Mouse (Mus musculus) heart, embryonic 12.5 days (tissue): ENCODE data around the gene Supt5. TPM values are rescaled to one million over a fixed set of nuclear protein-coding genes. Genes with fewer than 3 reads are reported as not detected.
A peak's percentile ranks its signal among the peaks of the same experiment; 100 is the strongest.

ENCODE experiments used
- ATAC-seq: fragments of 200-750 bp; cut with Nextera tagmentation; 2 replicates; pipeline ENCODE4 v1.8.0; 2017; ENCODE audit warnings: moderate TSS enrichment, moderate library complexity; ENCODE audit not compliant: insufficient number of reproducible peaks, low FRiP score
- H3K27ac ChIP-seq: fragments of 300-500 bp; sonication (generic); 2 replicates; pipeline ENCODE4 v1.5.1; 2016; ENCODE audit warnings: mild to moderate bottlenecking, moderate library complexity; ENCODE audit not compliant: poor library complexity, severe bottlenecking
- H3K27me3 ChIP-seq: fragments of 300-500 bp; sonication (generic); replicated peaks from 2 replicates; pipeline ENCODE4 v1.6.1; 2016; ENCODE audit warnings: mild to moderate bottlenecking, moderate library complexity
- H3K36me3 ChIP-seq: fragments of 300-500 bp; sonication (generic); 2 replicates; pipeline ENCODE4 v1.6.1; 2016; ENCODE audit warnings: mild to moderate bottlenecking, moderate library complexity
- H3K4me1 ChIP-seq: fragments of 300-500 bp; sonication (generic); replicated peaks from 2 replicates; pipeline ENCODE4 v1.6.1; 2016; ENCODE audit warnings: mild to moderate bottlenecking
- H3K4me2 ChIP-seq: fragments of 300-500 bp; sonication (generic); 2 replicates; pipeline ENCODE4 v1.6.1; 2016; ENCODE audit warnings: mild to moderate bottlenecking, moderate library complexity
- H3K4me3 ChIP-seq: fragments of 300-500 bp; sonication (generic); 2 replicates; pipeline ENCODE4 v1.5.1; 2016; ENCODE audit warnings: mild to moderate bottlenecking
- H3K9ac ChIP-seq: fragments of 300-500 bp; sonication (generic); 2 replicates; pipeline ENCODE4 v1.6.1; 2016; ENCODE audit warnings: mild to moderate bottlenecking, moderate library complexity
- H3K9me3 ChIP-seq: fragments of 300-500 bp; sonication (generic); replicated peaks from 2 replicates; pipeline ENCODE4 v1.6.1; 2016; ENCODE audit warnings: mild to moderate bottlenecking, moderate library complexity
- WGBS: fragments of 180-500 bp; shearing (Covaris S2); methylation state at CpG from one replicate; pipeline ENCODE4 v1.1.7; 2016; 5-methylcytosine and 5-hydroxymethylcytosine counted together
- polyA plus RNA-seq: library from polyadenylated mRNA; unstranded; fragments of >200 nt; fragmentation: Nextera tagmentation; extraction: Ambion mirVana; gene quantifications from 2 replicates; pipeline ENCODE4 v1.2.1, GENCODE M21; 2016

The Supt5 gene
- polyA plus RNA-seq, 1 experiment from 2014 or later: 73.4 TPM

- Histone ChIP-seq H3K4me2 (no peak overlapping the region), H3K9ac (no peak overlapping the region; the same call in 1 of the 2 replicates), H3K36me3 (peaks cover 81% of the 10 kb centered on the region), H3K4me1 (peaks cover 43% of the 10 kb centered on the region), H3K27ac (0 out of 2 replicates have a peak overlapping the region, but pooled peaks have one; percentile 7), H3K9me3 (no peaks in the 10 kb centered on the region), H3K4me3 (no peak overlapping the region), H3K27me3 (no peaks in the 10 kb centered on the region)
- ATAC-seq: no peak
- WGBS: 85% methylated on average over 20 of the region's 20 CpGs
Observed at GRCm38 (mm10) chr7:28361647-28362341, 23.2 kb upstream of the Supt5 start.

GRCm38 (mm10) chr7:28360291-28360690, 21.7 kb upstream of the Supt5 start:
- Histone ChIP-seq H3K4me1 (peaks cover 49% of the 10 kb centered on the region), H3K27ac (no peak overlapping the region), H3K4me3 (no peak overlapping the region), H3K4me2 (no peak overlapping the region), H3K36me3 (peaks cover 66% of the 10 kb centered on the region), H3K9me3 (no peaks in the 10 kb centered on the region), H3K9ac (no peak overlapping the region), H3K27me3 (no peaks in the 10 kb centered on the region)
- no peak for ATAC-seq
- WGBS: 75% methylated on average over 6 of the region's 6 CpGs

GRCm38 (mm10) chr7:28359854-28360253, 21.3 kb upstream of the Supt5 start:
- Histone ChIP-seq H3K9me3 (no peaks in the 10 kb centered on the region), H3K9ac (no peak overlapping the region; the same call in 1 of the 2 replicates), H3K4me2 (no peak overlapping the region), H3K27ac (no peak overlapping the region), H3K27me3 (no peaks in the 10 kb centered on the region), H3K36me3 (peaks cover 62% of the 10 kb centered on the region), H3K4me1 (peaks cover 49% of the 10 kb centered on the region), H3K4me3 (no peak overlapping the region)
- no peak for ATAC-seq
- WGBS: 83% methylated on average over 10 of the region's 10 CpGs

DNA sequence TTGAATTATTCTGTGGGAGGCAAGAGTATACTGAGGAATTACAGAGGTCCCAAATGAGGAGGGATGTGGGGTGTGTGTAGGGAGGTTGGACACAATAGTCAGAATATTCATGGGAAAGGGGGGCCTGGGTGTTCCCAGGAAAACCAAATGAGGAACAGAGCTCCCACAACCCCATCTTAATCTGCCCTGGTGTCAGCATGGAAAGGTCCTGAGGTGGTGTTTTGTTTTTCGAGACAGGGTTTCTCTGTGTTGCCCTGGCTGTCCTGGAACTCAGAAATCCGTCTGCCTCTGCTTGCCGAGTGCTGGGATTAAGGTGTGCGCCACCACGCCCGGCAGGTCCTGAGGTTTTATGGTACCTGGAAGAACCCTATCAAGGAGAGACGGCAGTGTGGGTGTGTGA, 19.9 kb upstream of the Supt5 start:
- Histone ChIP-seq H3K27me3 (no peaks in the 10 kb centered on the region), H3K4me1 (peaks cover 49% of the 10 kb centered on the region), H3K9ac (peak overlapping the region; percentile 53; the same call in 1 of the 2 replicates), H3K4me3 (no peak overlapping the region), H3K9me3 (no peaks in the 10 kb centered on the region), H3K36me3 (peaks cover 61% of the 10 kb centered on the region), H3K27ac (peak overlapping the region; percentile 90), H3K4me2 (peak overlapping the region; percentile 39)
- no peak; the same call in 1 of the 2 replicates for ATAC-seq
- WGBS: 51% methylated on average over 7 of the region's 7 CpGs

- Histone ChIP-seq H3K9me3 (no peaks in the 10 kb centered on the region), H3K4me1 (peaks cover 49% of the 10 kb centered on the region), H3K4me3 (no peak overlapping the region), H3K36me3 (peaks cover 63% of the 10 kb centered on the region), H3K4me2 (peak overlapping the region; percentile 39), H3K27me3 (no peaks in the 10 kb centered on the region), H3K9ac (peak overlapping the region; percentile 53), H3K27ac (peak overlapping the region; percentile 90)
- ATAC-seq: no peak; the same call in 1 of the 2 replicates
- 0% methylated on average over 5 of the region's 5 CpGs for WGBS
Observed at GRCm38 (mm10) chr7:28357984-28358383, 19.4 kb upstream of the Supt5 start.

DNA sequence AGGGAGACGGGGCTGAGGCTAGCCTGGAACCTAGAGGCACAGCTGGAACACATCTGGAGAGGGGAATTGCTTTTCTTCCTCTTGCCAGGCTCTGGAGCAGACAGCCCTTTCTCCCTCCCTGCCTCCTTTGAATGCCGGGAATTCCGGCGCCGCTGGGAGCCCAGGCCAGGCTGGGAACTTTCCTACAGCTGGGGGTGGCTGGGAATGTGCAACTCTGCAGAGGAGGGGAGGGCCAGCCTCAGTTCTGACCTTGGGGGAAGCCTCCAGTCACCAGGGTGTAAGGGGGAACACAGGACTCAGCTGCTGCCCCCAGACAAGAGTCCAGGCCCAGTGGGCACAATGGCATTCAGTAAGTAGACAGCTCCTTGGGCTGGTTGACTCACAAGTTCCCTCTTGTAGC, 18.4 kb upstream of the Supt5 start:
- 0% methylated on average over 5 of the region's 5 CpGs for WGBS
- H3K4me3 ChIP-seq: no peak overlapping the region
- H3K9me3 ChIP-seq: no peaks in the 10 kb centered on the region
- peak overlapping the region; percentile 90 for H3K27ac ChIP-seq
- no peaks in the 10 kb centered on the region for H3K27me3 ChIP-seq
- peaks cover 63% of the 10 kb centered on the region for H3K36me3 ChIP-seq
- peaks cover 43% of the 10 kb centered on the region for H3K4me1 ChIP-seq
- H3K9ac ChIP-seq: peak overlapping the region; percentile 53; the same call in 1 of the 2 replicates
- peak overlapping the region; percentile 39 for H3K4me2 ChIP-seq
- ATAC-seq: peak; percentile 63

DNA sequence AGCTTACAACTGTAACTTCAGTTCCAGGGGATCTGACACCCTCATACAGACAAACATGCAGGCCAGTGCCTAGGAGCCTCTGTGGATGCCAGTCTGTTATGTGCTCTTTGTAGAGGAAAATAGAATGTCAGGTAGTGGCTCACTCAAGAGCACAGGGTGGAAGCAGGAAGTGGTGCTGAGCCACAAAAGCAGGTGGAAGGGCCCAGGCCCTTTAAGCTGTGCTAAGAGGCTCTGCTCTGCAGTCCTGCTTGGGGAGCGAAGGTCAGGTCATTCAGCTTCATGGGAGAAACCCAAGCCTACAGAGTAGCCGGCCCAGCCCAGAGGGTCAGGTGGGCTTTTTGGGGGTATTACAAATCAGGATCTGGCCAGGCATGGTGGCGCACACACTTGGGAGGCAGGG, 16.7 kb upstream of the Supt5 start:
- H3K9me3 ChIP-seq: no peaks in the 10 kb centered on the region
- ATAC-seq: no peak
- H3K27ac ChIP-seq: no peak overlapping the region
- no peaks in the 10 kb centered on the region for H3K27me3 ChIP-seq
- H3K9ac ChIP-seq: no peak overlapping the region
- no peak overlapping the region for H3K4me3 ChIP-seq
- H3K4me1 ChIP-seq: peaks cover 49% of the 10 kb centered on the region
- H3K36me3 ChIP-seq: peaks cover 51% of the 10 kb centered on the region
- no peak overlapping the region for H3K4me2 ChIP-seq
- WGBS: 90% methylated on average over 3 of the region's 3 CpGs

- no peak for ATAC-seq
- H3K9me3 ChIP-seq: no peaks in the 10 kb centered on the region
- no peak overlapping the region for H3K27ac ChIP-seq
- H3K36me3 ChIP-seq: peaks cover 44% of the 10 kb centered on the region
- H3K9ac ChIP-seq: no peak overlapping the region
- peaks cover 47% of the 10 kb centered on the region for H3K4me1 ChIP-seq
- H3K27me3 ChIP-seq: no peaks in the 10 kb centered on the region
- no peak overlapping the region for H3K4me2 ChIP-seq
- 92% methylated on average over 3 of the region's 3 CpGs for WGBS
- H3K4me3 ChIP-seq: no peak overlapping the region
Observed at GRCm38 (mm10) chr7:28354596-28354995, 16.1 kb upstream of the Supt5 start.

DNA sequence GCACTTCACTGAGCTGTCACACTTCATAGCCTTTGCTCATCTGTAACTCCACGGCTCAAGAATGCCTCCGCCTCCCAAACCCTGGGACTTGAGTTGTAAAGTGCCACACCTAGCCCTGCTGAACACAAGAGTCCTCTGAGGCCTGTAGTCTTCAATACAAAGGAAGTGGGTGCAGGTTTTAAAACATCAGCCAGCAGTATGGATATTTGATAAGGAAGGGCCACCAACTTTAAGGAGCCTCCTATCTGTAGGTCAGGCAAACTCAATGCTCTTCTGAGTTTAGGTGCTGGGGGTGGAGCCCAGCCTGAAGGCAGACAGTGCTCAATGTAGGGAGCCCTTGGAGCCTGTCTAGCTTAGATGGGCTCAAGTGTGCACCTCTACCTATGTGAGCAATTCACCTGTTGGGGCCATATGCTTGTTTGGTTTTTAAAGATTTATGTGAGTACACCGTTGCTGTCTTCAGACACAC, 15.6 kb upstream of the Supt5 start:
- no peak overlapping the region for H3K4me3 ChIP-seq
- peaks cover 47% of the 10 kb centered on the region for H3K4me1 ChIP-seq
- no peak for ATAC-seq
- no peaks in the 10 kb centered on the region for H3K27me3 ChIP-seq
- H3K9me3 ChIP-seq: no peaks in the 10 kb centered on the region
- peaks cover 40% of the 10 kb centered on the region for H3K36me3 ChIP-seq
- 91% methylated on average over 3 of the region's 3 CpGs for WGBS
- H3K27ac ChIP-seq: no peak overlapping the region
- H3K9ac ChIP-seq: no peak overlapping the region
- H3K4me2 ChIP-seq: no peak overlapping the region

DNA sequence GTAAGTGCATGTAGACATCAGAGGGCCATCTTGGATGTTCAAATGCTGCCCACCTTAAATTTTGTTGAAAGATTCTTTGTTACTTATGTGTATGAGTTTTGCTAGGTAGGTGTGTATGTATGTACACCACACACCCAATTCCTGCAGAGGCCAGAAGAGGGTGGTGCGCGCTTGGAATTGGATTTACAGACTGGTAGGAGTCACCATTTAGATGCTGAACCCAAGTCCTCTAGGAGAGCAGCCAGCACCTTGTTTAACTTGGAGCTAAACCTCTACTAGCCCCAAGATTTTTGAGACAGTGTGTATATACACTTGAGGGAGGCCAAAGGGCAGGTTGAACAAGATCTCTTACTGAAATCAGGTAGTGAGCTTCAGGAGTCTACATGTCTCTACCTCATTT, 14.7 kb upstream of the Supt5 start:
- Histone ChIP-seq H3K4me2 (no peak overlapping the region), H3K4me3 (no peak overlapping the region), H3K27me3 (no peaks in the 10 kb centered on the region), H3K4me1 (peaks cover 39% of the 10 kb centered on the region), H3K27ac (no peak overlapping the region), H3K9me3 (no peaks in the 10 kb centered on the region), H3K36me3 (peaks cover 33% of the 10 kb centered on the region), H3K9ac (no peak overlapping the region)
- WGBS: 96% methylated on average over 2 of the region's 2 CpGs
- ATAC-seq: no peak

DNA sequence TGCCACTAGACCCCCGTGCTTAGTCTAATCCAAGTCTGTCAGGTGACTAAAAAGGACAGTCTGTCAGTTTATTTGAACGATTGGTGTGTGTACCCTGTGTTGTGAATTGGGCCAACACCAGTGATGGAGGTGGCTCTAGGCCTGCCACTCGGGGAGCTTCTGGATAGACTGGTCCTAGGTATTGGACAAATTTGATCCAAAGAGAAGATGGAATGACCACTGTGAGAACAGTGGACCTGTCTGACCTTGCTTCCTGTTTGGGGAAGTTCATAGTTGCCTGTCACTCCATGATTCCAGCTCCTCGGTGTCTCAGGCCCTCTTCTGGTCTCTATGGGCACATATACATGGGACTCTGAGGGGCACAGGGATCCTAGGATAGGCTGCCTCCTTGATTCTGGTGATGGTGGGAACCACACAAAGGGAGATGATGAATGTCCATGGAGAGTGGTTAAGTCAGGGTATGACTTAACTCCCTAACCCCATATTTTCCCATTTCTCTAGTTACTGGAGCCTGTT, 13.2 kb upstream of the Supt5 start:
- peak overlapping the region; percentile 94 for H3K4me3 ChIP-seq
- H3K9ac ChIP-seq: peak overlapping the region; percentile 99
- peak overlapping the region; percentile 33; the same call in 1 of the 2 replicates for H3K27ac ChIP-seq
- 35% methylated on average over 4 of the region's 4 CpGs for WGBS
- H3K4me1 ChIP-seq: peaks cover 23% of the 10 kb centered on the region
- H3K36me3 ChIP-seq: peaks cover 33% of the 10 kb centered on the region
- no peaks in the 10 kb centered on the region for H3K9me3 ChIP-seq
- no peaks in the 10 kb centered on the region for H3K27me3 ChIP-seq
- H3K4me2 ChIP-seq: peak overlapping the region; percentile 95
- ATAC-seq: no peak
